Mouse (Mus musculus): ENCODE measurements around the gene Frk. TPM values are rescaled to one million over a fixed set of nuclear protein-coding genes. Genes with fewer than 3 reads are reported as not detected.

The Frk gene
- polyA plus RNA-seq, 1 experiment from 2014 or later = 5.3 TPM

DNA sequence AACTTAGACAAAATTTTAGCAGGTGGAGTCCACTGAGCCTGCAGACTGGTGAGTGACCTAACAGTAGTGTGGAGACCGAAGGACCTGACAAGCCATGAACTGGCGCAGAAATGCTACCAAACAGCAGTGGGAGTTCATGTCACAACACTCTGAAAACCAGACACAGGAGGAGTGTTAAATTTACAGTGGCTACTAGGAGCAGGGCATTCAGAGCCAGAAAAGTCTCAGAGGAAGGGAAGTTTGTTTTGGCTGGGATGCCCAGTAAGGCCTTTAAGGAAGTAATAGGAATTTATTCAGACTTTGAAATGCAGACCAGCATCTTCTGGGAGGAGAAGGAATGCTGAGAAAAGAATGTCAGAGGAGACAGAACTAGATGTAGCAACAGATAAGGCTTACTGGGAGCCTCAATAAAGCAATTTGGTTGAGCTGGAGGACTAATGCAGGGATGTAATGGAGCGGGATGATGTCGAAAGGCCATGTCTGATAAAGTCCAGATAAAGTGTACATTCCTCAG lies 3.2 kb upstream of the Frk start:
- 58% methylated on average over 4 of the region's 4 CpGs for WGBS
- no peaks in the 10 kb centered on the region for H3K27me3 ChIP-seq (replicated peaks; ENCODE audit: insufficient read depth, low read length)
- no peak for TF ChIP-seq EP300 (IDR thresholded peaks at IDR 0.05)
- no peak for TF ChIP-seq CTCF (IDR thresholded peaks at IDR 0.05)
- no peak overlapping the region for H3K4me2 ChIP-seq (replicated peaks; ENCODE audit: low read depth, low read length)
- H3K4me3 ChIP-seq (ENCODE audit: low read depth, low read length) = no peak overlapping the region
- no peaks in the 10 kb centered on the region for H3K9me3 ChIP-seq (ENCODE audit: low read length)
- ATAC-seq = no peak
- no peak overlapping the region for H3K9ac ChIP-seq (replicated peaks; ENCODE audit: low read depth)
- no peak for DNase-seq (ENCODE audit: low spot score)
- H3K27ac ChIP-seq (ENCODE audit: low read length) = no peak overlapping the region
- H3K36me3 ChIP-seq (ENCODE audit: insufficient read depth, low read length) = no peaks in the 10 kb centered on the region
- H3K4me1 ChIP-seq (ENCODE audit: insufficient read depth, low read depth, low read length) = no peaks in the 10 kb centered on the region

GRCm38 (mm10) chr10:34484014-34484411 lies 814 bp downstream of the Frk start:
- peak; percentile 61 for DNase-seq (ENCODE audit: low spot score)
- TF ChIP-seq CTCF (IDR thresholded peaks at IDR 0.05) = no peak
- TF ChIP-seq EP300 (IDR thresholded peaks at IDR 0.05) = no peak
- no peaks in the 10 kb centered on the region for H3K36me3 ChIP-seq (ENCODE audit: insufficient read depth, low read length)
- H3K4me2 ChIP-seq (replicated peaks; ENCODE audit: low read depth, low read length) = peak overlapping the region; percentile 58
- peak; percentile 72 for ATAC-seq
- H3K9ac ChIP-seq (replicated peaks; ENCODE audit: low read depth) = peak overlapping the region; percentile 36
- peak overlapping the region; percentile 41 for H3K4me3 ChIP-seq (ENCODE audit: low read depth, low read length)
- no peaks in the 10 kb centered on the region for H3K27me3 ChIP-seq (replicated peaks; ENCODE audit: insufficient read depth, low read length)
- no peaks in the 10 kb centered on the region for H3K9me3 ChIP-seq (ENCODE audit: low read length)
- no peaks in the 10 kb centered on the region for H3K4me1 ChIP-seq (ENCODE audit: insufficient read depth, low read depth, low read length)
- peak overlapping the region; percentile 85 for H3K27ac ChIP-seq (ENCODE audit: low read length)
- 44% methylated on average over 14 of the region's 14 CpGs for WGBS

GRCm38 (mm10) chr10:34485079-34485478 lies 1.9 kb downstream of the Frk start:
- TF ChIP-seq CTCF (IDR thresholded peaks at IDR 0.05) (peak; percentile 57), EP300 (IDR thresholded peaks at IDR 0.05) (no peak)
- H3K9ac ChIP-seq (replicated peaks; ENCODE audit: low read depth) = no peak overlapping the region
- peak overlapping the region; percentile 15; the same call in 1 of the 2 replicates for H3K4me2 ChIP-seq (replicated peaks; ENCODE audit: low read depth, low read length)
- H3K9me3 ChIP-seq (ENCODE audit: low read length) = no peaks in the 10 kb centered on the region
- no peaks in the 10 kb centered on the region for H3K4me1 ChIP-seq (ENCODE audit: insufficient read depth, low read depth, low read length)
- ATAC-seq = no peak
- peak; percentile 62 for DNase-seq (ENCODE audit: low spot score)
- WGBS = 37% methylated on average over 4 of the region's 4 CpGs
- no peak overlapping the region for H3K4me3 ChIP-seq (ENCODE audit: low read depth, low read length)
- H3K27me3 ChIP-seq (replicated peaks; ENCODE audit: insufficient read depth, low read length) = no peaks in the 10 kb centered on the region
- H3K36me3 ChIP-seq (ENCODE audit: insufficient read depth, low read length) = no peaks in the 10 kb centered on the region
- H3K27ac ChIP-seq (ENCODE audit: low read length) = no peak overlapping the region

- no peak overlapping the region for H3K27ac ChIP-seq (ENCODE audit: low read length)
- DNase-seq (ENCODE audit: low spot score) (no peak), ATAC-seq (no peak)
- 73% methylated on average over 2 of the region's 2 CpGs for WGBS
- no peak overlapping the region for H3K4me3 ChIP-seq (ENCODE audit: low read depth, low read length)
- no peak overlapping the region for H3K4me2 ChIP-seq (replicated peaks; ENCODE audit: low read depth, low read length)
- no peak overlapping the region for H3K9ac ChIP-seq (replicated peaks; ENCODE audit: low read depth)
- H3K4me1 ChIP-seq (ENCODE audit: insufficient read depth, low read depth, low read length) = no peaks in the 10 kb centered on the region
- no peaks in the 10 kb centered on the region for H3K27me3 ChIP-seq (replicated peaks; ENCODE audit: insufficient read depth, low read length)
- H3K36me3 ChIP-seq (ENCODE audit: insufficient read depth, low read length) = no peaks in the 10 kb centered on the region
- no peak for TF ChIP-seq EP300 (IDR thresholded peaks at IDR 0.05)
- TF ChIP-seq CTCF (IDR thresholded peaks at IDR 0.05) = no peak
- H3K9me3 ChIP-seq (ENCODE audit: low read length) = no peaks in the 10 kb centered on the region
Observed at GRCm38 (mm10) chr10:34507807-34508206, 24.6 kb downstream of the Frk start.

DNA sequence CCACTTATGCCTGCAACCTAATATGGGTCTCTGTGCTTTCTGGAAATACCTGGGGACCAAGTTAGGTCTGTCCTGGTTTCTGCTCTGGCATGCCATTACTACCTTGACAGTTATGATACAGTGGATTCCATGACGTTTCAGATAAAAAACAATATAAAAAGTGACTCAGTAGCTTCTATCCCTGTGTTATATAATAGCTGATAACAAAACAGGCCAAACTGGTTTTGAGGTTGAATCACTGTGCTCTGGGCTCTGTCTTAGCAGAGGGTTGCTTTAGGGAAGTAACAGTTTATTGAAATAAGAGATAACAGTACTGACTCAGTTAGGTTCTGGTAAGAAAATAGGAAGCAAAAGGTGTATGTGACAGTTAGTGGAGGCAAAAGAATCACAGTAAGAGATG lies 25.4 kb downstream of the Frk start:
- 40% methylated on average over 1 of the region's 1 CpGs for WGBS
- Histone ChIP-seq H3K4me2 (replicated peaks; ENCODE audit: low read depth, low read length) (no peak overlapping the region), H3K9ac (replicated peaks; ENCODE audit: low read depth) (no peak overlapping the region), H3K27ac (ENCODE audit: low read length) (no peak overlapping the region), H3K4me3 (ENCODE audit: low read depth, low read length) (no peak overlapping the region), H3K9me3 (ENCODE audit: low read length) (no peaks in the 10 kb centered on the region), H3K27me3 (replicated peaks; ENCODE audit: insufficient read depth, low read length) (no peaks in the 10 kb centered on the region), H3K4me1 (ENCODE audit: insufficient read depth, low read depth, low read length) (no peaks in the 10 kb centered on the region), H3K36me3 (ENCODE audit: insufficient read depth, low read length) (no peaks in the 10 kb centered on the region)
- no peak for ATAC-seq
- DNase-seq (ENCODE audit: low spot score) = no peak
- TF ChIP-seq CTCF (IDR thresholded peaks at IDR 0.05) (no peak), EP300 (IDR thresholded peaks at IDR 0.05) (no peak)

DNA sequence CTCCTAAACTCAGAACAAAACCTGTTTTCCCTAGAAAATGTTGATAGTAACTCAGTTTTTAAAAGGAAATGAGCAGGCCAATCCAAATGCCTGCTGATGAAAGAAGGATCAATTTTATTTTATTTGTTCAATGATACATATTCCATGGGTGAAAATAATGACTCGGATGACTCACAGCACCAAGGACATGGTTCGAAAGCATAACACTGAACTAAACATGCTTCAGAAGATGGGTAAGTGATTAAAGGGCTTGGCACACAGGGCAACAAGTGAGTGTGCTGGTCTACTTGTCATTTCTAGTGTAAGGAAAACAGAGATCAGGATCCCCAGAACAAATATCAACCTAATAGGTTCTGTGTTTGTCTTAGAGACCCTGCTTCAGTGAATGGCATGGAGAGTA lies 26.1 kb downstream of the Frk start:
- H3K36me3 ChIP-seq (ENCODE audit: insufficient read depth, low read length) = no peaks in the 10 kb centered on the region
- no peak overlapping the region for H3K4me3 ChIP-seq (ENCODE audit: low read depth, low read length)
- no peaks in the 10 kb centered on the region for H3K9me3 ChIP-seq (ENCODE audit: low read length)
- DNase-seq (ENCODE audit: low spot score) = no peak
- no peak for TF ChIP-seq CTCF (IDR thresholded peaks at IDR 0.05)
- H3K4me2 ChIP-seq (replicated peaks; ENCODE audit: low read depth, low read length) = no peak overlapping the region
- no peaks in the 10 kb centered on the region for H3K4me1 ChIP-seq (ENCODE audit: insufficient read depth, low read depth, low read length)
- no peaks in the 10 kb centered on the region for H3K27me3 ChIP-seq (replicated peaks; ENCODE audit: insufficient read depth, low read length)
- 85% methylated on average over 2 of the region's 2 CpGs for WGBS
- no peak for ATAC-seq
- H3K9ac ChIP-seq (replicated peaks; ENCODE audit: low read depth) = no peak overlapping the region
- H3K27ac ChIP-seq (ENCODE audit: low read length) = no peak overlapping the region

GRCm38 (mm10) chr10:34511192-34511591 lies 28.0 kb downstream of the Frk start:
- Histone ChIP-seq H3K4me2 (replicated peaks; ENCODE audit: low read depth, low read length) (no peak overlapping the region), H3K36me3 (ENCODE audit: insufficient read depth, low read length) (no peaks in the 10 kb centered on the region), H3K9ac (replicated peaks; ENCODE audit: low read depth) (no peak overlapping the region), H3K4me3 (ENCODE audit: low read depth, low read length) (no peak overlapping the region), H3K27ac (ENCODE audit: low read length) (no peak overlapping the region), H3K27me3 (replicated peaks; ENCODE audit: insufficient read depth, low read length) (no peaks in the 10 kb centered on the region), H3K4me1 (ENCODE audit: insufficient read depth, low read depth, low read length) (no peaks in the 10 kb centered on the region), H3K9me3 (ENCODE audit: low read length) (no peaks in the 10 kb centered on the region)
- WGBS = 32% methylated on average over 3 of the region's 3 CpGs
- TF ChIP-seq CTCF (IDR thresholded peaks at IDR 0.05) (no peak), EP300 (IDR thresholded peaks at IDR 0.05) (no peak)
- DNase-seq (ENCODE audit: low spot score) = no peak
- no peak for ATAC-seq
